Mouse (Mus musculus) frontal cortex, adult 2 months (tissue): ENCODE measurements around the gene Srsf10. TPM values are rescaled to one million over a fixed set of nuclear protein-coding genes. Genes with fewer than 3 reads are reported as not detected.

Experiments
- DNase-seq, 2 experiments: peaks; one replicate each; pipeline ENCODE4 v3.0.0; 2022; ENCODE audit warnings: low spot score in 1 of 2; ENCODE audit errors: extremely low spot score in 1 of 2
- polyA plus RNA-seq: library from polyadenylated mRNA; depleted of rRNA; stranded (reverse); fragments of >200 nt; gene quantifications from 2 replicates; pipeline ENCODE4 v1.2.3, GENCODE M21; 2012

The Srsf10 gene
- polyA plus RNA-seq, 1 experiment: 68.5 TPM

DNA sequence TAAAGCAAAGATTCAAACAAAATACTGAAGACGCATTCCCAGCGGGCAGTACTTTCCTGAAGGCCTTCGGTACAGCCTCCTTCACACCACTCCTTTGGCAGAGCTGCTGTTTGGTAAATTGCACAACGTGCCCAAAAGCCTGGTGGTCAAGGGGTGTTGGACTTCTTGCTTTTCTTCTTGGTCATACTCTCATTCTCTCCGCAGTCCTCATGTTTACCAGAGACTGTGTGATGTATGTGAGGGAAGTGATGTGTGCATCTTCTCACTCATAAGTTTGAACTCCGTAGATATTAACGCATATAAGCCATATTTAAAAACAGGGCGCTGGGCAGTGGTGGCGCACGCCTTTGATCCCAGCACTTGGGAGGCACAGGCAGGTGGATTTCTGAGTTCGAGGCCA lies 917 bp upstream of the Srsf10 start:
- no peak for DNase-seq

DNA sequence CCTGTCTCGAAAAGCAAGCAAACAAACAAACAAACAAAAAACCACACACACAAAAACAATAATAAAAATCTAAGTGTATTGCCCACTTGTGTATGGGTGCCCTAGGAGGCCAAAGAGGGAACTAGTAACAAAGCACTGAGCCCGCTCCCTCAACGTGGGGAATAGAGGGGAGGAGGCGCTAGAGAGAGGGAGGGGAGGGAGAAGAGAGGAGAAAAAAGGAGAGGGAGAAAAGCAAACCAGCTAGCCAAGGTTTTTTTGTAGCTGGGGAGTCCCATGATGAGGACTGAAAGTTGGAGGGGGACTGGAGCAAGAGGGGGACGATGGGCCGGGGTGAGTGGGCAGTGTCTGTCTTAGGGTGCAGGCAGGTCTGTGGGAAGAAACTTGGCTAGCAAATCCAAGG lies 467 bp upstream of the Srsf10 start:
- no peak for DNase-seq

DNA sequence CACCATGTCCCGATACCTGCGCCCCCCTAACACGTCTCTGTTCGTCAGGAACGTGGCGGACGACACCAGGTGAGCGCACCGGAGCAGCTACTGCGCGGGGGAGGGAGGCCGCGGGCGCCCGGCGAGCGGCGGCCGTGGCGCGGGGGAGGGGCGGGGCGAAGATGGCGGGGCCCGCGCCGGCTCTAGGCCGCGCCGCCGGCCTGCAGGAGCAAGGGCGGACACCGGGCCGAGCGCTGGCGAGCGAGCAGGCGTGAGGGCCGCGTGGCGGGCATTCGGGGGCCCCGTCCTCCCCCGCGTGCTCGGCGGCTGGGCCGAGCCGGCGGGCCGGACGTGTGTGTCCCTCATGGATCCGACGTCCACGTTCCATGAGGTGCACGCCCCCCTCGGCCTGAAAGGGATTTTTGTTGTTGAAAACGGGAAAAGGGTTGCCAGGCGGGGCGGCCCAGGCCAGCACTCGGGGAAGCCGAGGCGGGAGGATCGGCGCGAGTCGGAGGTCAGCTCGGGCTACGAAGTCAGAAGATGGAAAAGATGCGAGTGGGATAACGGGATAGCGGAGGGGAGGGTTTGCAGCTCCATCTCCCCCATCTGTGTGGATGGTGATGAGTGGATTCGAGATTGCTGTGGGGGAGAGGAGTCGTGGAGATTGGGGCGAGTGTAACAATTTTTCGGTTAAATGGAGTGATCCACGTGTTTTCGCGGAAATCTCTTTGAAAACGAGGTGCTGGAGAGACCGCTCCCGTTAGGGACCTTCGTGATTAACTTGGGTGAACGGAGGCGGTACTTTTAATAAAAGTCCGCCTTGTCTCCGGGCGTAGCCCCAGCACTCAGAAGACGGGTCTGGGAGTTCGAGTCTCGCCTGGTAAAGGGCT lies 910 bp downstream of the Srsf10 start:
- peak in 1 of 2 experiments; percentile 53 for DNase-seq

DNA sequence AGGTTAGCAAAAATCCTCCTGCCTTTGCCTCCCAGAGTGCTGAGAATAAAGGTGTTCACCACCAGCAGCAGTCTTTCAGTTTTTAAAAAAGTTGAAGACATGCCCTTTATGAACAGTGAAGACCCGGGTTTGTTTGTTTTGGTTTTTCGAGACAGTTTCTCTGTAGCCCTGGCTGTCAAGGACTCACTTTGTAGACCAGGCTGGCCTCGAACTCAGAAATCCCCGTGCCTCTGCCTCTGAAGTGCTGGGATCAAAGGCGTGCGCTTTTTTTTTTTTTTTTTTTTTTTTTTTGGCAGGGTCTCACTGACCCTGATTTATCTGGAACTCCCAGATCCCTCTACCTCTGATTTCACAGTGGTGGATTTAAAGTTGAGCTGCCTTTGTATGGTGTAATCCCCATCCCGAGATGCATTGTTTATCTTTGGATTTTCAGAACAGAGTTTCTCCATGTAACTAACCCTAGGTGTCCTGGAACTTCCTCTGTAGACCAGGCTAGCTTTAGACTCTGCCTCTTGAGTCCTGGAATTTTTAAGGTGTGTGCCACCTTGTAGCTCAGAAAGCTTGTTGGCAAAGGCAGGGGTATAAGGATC lies 2.1 kb downstream of the Srsf10 start:
- DNase-seq: no peak

DNA sequence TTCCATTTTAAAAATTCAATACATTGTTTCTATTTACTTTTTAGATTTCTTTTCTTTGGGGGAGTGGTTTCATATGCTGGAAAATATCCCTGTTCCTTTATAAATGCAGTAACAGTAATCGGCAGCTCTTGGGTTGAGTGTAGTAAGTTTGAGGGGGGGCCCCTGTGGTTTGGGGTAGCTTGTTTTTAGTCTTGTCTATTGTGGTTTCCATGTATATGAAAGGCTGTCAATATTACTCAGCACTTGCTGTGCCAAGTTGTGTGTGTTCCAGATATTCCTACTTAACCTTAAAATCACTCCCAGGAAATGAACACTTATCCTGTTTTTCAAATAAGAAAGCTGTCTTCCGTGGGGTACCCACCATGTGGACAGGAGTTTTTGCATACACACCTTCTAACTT lies 13.4 kb downstream of the Srsf10 start:
- no peak for DNase-seq

DNA sequence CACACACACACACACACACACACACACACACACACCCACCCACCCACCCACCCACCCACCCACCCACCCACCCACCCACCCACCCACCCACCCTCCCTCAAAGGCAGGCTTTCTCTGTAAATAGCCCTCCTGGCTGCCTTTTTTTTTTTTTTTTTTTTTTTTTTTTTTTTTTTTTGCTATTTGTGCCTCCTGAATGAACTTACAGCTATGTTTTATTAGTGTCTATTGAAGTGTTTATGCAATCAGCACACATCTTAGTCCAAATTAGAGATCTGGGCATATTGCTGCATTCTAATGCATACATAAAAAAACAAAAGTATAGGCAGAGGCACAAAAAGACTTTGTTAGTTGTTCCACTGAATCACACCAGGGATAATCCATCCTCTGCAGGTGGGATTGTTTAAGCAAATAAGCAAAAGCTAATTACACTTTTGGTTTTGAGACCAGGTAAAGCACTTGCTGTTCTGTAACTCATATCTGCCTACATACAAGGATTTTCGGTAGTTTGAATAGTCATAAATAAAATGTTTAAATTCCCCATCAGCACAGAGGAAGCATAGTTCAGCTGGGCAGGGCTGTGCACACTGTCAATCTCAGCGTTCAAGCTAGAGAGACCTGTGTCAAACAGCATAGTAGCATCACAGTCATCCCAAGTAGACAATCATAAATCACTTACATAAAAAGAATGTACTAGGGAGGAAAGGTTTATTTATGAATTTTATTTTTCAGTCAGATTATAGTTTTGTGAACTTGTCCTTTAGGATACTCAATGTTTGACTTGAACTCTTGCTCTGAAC lies 14.9 kb downstream of the Srsf10 start:
- no peak for DNase-seq

DNA sequence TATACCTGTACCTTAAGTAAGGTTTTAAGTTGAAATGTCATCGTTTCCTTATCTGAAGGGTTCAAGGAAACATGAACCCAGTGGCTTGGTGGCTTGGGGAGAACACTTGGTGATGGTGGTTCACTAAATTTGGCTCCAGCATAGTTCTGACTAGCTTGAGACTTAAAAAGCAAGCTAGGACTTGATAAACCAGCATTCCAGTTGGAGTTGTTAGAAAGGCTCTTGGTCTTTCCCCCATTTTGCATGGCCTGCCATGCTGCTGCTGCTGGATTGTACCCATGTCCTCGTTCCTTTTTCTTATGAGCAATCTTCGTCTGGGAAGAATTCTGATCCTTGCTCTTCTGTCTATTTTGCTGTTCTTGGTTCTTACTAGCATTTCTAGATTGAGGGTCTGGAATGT lies 16.5 kb downstream of the Srsf10 start:
- DNase-seq: no peak

DNA sequence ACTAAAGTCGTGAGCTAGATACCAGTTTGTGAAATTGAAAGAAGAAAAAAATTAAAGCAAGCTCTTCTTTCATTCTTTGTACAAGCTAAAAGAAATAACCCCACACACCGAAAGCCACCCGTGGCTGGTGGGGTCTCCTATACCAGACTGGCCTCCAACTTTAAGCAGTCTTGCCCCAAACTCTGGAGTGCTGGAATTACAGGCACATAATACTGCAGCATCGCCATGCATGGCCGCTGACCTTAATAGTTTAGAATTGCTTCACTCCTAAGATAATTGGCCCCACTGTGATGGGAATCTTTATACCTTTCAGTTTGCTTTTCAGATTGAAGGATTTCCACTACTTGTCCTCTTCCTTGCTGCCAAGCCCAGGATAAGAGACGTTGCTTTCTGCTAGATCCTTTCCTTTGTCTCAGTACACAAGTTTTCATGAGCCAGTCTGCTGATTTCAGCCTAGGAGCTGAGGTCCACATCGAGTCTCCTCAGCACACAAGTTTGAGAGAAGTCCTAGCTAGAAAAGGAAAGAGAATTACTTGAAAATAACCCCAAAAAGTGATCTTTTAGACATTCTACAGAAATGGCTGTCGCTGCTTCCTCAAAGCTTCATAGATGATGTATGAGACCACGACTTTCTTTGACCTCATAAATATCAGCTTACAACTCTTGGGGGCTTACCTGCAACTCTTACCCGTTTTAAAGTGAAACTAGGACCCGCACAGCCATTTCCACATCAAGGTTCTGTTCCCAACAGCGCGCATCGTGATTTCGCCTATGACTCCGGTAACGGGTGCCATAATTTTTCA lies 17.2 kb downstream of the Srsf10 start:
- DNase-seq: no peak

DNA sequence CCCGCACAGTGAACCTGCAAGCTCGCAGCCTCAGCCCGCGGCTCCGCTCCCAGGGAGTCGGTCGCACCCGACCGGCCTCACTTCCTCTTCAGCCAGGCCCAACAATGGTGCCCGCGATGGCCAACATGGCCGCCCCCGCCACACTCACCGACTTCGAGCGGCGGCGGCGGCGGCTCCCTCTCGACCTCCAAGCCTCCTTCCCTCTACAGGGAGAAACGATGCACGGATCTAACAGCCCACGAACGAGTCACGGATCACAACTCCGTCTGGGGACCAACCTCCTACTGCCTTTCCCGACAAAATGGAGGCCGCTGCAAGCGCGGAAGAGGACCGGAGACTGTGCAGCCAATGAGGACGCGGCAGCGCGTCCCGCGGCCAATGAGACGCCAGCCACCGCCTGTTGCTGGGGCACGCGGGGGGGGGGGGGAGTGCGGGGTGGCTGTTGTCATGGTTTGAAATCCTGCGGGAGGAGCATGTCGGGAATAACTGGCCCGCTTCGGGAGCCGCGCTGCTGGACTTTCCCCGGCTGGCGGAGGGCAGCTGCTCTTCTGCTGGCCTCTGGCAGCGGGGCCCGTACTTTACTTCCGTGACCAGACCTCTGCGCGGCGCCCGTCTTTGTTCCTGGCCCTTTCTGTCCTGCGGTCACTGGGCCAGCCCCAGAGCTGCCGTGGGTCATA lies 18.1 kb downstream of the Srsf10 start, which contains the start of gene Pnrc2:
TSS of gene Pnrc2 (minus strand) at position 325 of the 677 bp plus-strand sequence.
- peak; percentile 76 to 91 for DNase-seq

DNA sequence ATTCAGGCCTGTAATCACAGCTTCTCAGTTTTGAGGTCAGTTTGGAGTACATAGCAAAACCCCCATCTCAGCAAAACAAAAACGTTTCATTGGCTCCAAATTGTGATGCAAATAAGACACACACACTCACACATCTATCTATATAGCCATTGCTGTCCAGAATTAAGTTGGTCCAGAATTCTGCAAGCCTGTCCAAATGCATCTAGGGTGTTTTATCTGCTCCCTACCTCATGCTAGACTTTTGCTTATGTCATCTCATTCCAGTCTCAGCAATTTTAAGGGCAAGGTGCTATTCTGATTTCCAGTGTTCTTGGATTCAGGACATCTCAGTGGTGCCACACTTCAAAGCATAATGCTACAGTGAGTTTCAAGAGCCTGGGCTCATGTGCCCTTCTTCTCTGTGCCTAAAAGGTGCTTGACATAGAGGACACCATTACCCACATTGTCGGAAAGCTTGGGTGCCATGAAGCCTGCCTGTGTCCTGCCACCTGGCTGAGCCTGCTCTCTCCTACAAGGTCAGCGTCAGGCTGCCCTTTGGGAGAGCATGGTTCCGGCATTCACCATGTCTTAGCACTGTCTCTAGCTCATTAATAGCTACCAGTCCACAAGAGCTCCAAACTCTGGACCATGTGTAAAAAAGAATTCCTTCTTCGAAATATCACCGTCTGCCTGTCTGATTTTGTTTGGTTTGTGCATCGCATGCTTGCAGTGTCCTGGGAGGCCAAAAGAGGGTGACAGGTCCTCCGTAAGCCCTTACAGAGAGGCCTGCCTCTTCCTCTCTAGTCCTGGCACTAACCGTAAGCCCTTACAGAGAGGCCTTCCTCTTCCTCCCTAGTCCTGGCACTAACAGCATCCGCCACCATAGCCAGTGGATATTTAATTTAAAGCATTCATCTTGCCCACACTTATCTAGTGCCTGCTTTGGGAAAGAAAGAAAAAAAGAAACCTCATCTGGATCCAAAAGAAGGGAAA lies 19.3 kb downstream of the Srsf10 start:
- DNase-seq: no peak

DNA sequence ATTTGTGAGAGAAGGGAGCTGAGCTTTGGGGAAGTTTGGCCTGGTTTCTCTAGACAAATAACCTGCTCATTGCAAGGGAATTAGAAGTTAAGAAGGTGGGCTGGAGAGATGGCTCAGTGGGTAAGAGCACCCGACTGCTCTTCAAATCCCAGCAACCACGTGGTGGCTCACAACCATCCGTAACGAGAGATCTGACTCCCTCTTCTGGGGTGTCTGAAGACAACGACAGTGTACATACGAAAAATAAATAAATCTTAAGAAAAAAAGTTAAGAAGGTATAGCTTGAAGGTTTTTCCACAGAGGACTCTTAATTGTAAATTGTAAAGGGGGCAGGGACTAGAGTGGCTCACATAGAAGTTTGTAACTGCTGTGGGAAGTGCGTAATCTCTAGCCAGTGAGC lies 20.0 kb downstream of the Srsf10 start:
- DNase-seq: no peak

DNA sequence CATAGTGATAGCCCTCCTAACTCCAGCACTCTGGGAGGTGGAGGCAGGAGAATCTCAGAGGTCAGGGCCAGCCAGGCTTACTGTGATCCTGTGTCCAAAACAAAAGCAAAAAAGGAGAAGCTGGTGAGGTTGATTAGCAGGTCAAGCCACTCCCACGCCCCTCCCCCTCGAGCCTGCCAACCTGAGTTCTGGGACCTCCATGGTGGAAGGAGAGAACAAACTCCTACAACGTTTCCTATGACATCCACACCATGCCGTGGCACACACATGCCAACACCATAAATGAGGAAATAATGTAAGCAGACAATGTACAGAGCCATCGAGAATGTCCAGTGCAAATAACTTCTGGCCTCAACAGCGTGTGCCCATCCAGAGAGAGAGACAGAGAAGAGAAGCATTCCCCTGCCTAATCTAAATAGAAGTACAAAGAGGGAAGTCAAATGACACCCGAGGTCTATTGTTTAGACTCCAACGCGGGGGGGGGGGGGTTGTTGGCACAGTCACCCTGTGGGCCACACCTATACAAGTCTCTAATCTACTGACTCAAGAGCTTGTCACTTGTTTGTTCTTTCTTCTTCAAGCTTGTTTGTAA lies 20.5 kb downstream of the Srsf10 start:
- DNase-seq: no peak

DNA sequence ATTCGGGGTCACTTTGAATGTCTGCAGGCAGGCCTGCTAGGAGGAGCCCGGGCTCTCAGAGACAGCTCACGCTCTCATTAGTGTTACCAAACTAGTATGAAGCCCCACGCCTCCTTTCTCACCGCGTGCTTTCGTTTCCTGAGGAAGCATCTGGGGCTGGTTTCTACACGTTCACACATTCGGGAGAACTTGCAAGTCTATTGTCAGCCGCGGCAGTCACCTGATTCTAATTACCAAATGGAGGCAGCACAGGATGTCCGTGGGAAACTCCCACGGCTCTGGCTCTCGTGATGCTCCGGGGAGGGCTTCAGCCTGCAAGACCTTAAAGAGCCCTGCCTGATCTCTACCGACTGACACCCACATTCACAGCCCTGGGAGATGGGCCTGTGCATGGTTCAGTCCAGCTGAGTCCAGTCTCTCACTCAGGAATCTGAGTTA lies 21.1 kb downstream of the Srsf10 start:
- DNase-seq: peak; percentile 71 to 85

DNA sequence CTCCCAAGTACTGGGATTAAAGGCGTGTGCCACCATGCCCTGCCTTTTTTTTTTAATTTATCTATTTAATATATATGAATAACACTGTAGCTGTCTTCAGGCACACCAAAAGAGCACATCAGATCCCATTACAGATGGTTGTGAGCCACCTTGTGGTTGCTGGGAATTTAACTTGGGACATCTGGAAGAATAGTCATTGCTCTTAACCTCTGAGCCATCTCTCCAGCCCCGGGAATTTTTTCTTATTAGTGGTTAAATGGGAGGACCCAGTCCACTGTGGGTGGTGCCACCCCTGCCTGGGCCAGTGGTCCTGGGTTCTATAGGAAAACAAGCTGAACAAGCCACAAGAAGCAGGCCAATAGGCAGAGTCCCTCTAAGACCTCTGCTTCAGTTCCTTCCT lies 22.2 kb downstream of the Srsf10 start:
- DNase-seq: peak in 1 of 2 experiments; percentile 51

DNA sequence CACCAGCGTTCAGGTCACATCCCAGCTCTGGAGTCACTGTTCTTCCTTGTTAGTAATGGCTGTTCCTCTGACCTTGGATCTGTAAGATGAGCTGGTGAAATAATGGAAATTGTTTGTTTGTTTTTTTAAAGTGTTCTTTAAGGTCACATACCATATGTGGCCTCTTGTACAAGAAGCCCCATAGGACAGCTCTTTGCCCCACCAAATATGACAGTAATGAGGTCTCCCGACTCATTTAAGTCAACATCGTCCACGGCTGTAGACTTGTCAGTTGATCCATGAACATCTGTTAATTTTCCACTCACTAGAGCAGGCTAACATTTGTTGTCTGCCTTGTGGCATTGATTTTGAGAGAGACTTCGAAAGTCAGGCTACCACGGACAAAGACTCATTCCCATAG lies 23.5 kb downstream of the Srsf10 start:
- no peak for DNase-seq

DNA sequence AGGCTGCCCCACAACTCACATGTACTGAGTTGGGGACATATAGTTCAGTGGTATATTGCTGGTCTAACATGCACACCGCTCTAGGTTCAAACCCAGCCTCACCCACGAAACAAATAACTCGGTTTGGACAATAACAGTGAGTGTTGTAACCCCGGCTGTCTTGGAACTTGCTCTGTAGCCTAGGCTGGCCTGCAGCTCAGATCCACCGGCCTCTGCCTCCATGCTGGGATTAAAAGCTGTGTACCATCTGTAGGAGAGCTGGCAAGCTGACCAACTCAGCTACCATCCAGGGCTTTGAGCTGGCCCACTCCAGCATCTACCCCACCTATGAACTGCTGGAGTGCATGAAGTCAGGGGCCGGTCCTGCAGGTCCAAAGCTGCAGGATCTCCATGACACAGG lies 24.5 kb downstream of the Srsf10 start:
- DNase-seq: no peak

DNA sequence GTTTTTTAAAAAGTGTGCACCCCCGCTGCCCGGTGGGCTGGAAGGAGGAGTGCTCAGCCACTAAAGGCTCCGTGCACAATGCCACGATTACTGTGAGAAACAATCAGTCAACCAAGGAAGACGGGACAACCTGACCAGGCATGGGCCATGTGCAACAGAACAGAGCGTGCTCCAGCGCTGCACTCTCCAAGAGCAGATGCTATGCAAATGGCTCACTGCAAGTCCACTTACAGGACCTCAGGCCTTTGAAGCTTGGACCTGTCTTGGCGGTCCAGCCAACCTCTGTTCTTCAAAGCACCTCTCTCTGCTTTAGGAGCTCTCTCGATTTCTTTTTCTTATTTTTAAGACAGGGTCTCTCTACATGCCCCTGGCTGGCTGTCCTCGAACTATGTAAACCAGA lies 25.0 kb downstream of the Srsf10 start:
- DNase-seq: no peak

DNA sequence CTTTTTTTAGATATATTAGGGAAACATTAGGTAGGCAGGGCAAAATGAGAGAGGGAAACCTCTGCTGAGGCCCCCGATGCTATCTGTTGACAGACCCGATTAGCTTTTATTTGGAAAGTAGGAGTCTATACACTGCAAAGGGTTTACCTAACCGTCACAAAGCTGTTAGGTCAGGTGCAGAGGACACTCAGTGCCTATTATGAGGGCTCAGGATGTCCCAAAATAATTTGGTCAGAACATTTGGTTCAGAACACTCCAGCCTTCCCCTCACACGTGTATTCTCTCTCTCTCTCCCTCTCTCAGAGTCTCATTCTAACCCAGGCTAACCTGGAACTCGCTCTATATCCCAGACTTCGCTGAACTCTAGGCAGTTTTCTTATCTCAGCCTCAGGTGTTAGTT lies 26.5 kb downstream of the Srsf10 start:
- DNase-seq: no peak
